Mouse (Mus musculus): ENCODE results near the gene St7.

The St7 gene

GRCm38 (mm10) chr6:17763963-17764659 is 71.4 kb downstream of the St7 start:
- DNase-seq (ENCODE audit: low spot score in 2 of 2): no peak

- DNase-seq (ENCODE audit: low spot score in 2 of 2): no peak
Observed at GRCm38 (mm10) chr6:17764660-17764998, 71.9 kb downstream of the St7 start.

- peak in 1 of 2 experiments; percentile 1 for DNase-seq (ENCODE audit: low spot score in 2 of 2)
Observed at GRCm38 (mm10) chr6:17769972-17770644, 77.4 kb downstream of the St7 start.

DNA sequence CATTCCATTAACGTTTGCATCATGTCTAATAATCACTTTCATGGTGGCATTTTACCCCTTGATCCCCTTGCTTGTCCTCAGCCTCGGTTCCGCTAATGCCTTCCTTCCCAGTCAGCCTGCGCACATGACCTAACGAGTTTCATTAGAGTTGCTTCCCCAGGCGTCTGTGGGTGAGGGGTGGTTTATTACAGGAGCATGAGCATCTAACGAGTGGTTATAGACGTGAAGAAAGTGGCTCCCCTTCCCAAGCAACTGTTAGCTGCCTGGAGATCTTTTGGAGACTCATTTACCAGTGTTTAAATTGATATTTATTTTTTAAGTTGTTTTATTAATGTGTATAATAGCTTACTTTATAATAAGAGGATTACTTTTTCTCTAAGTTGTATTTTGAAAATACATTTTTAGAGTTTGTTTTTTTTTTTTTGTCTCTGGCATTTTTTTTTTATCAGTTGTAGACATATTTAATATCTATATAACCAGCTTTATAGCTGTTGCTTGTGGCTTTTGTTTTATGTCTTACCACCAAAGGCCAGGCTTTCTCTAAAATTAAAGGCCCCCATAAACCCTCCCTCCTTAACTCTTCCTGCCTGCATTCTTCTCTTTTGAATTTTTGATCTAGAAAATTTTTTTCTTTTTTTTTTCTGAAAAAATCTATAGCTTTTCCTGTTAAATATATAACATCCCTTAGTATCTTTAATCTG is 78.1 kb downstream of the St7 start:
- DNase-seq (ENCODE audit: low spot score in 2 of 2): peak in 1 of 2 experiments; percentile 0

- DNase-seq (ENCODE audit: low spot score in 2 of 2): no peak
Observed at GRCm38 (mm10) chr6:17771456-17771855, 78.7 kb downstream of the St7 start.

DNA sequence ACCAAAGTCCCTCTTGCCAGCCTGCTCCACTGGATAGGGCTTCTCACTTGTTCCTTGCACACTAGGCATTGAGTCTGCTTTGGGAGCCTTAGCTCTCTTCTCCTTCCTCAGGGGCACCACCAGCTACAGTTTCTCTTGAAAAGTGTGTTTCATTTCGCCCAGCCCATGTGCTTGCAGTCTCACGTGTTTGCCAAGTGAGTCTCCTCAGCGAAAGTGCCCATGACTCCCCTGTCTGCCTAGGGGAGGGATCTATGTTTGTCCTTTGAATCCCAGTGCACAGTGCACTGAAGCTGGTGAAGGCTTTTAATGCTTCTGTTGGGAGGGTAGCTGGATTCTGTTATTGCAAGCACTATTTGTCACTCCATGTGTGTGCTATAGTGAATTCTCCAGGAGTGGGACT is 79.8 kb downstream of the St7 start:
- no peak for DNase-seq (ENCODE audit: low spot score in 2 of 2)

- peak in 1 of 2 experiments; percentile 38 for DNase-seq (ENCODE audit: low spot score in 2 of 2)
Observed at GRCm38 (mm10) chr6:17776041-17776440, 83.3 kb downstream of the St7 start.

GRCm38 (mm10) chr6:17777018-17777799 is 84.5 kb downstream of the St7 start:
- no peak for DNase-seq (ENCODE audit: low spot score in 2 of 2)

DNA sequence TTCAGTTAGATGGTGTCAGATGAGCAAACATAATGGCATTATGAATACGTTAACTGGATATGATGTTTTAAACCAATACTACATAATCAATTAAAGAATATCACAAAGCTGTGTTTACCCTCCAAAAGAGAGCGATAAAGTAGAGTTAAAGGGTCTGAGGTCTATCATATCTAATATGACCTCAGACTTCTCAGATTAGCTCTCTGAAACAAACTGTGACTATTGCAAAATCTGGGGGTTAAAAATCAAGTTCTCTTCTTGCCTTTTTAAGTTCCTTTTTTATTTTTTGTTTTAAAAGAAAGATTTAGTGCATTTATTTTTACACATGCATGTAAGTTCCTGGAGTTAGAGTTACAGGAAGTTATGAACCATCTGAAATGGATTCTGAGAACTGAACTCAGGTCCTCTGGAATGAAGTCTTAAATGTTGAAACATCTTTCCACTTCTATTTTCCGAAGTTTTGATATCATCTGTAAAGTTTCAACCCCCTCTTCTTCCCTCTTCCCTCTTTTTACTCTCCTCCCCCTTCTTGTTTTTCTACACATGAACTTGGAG is 86.0 kb downstream of the St7 start:
- no peak for DNase-seq (ENCODE audit: low spot score in 2 of 2)

GRCm38 (mm10) chr6:17783511-17783910 is 90.8 kb downstream of the St7 start:
- DNase-seq (ENCODE audit: low spot score in 2 of 2): no peak

GRCm38 (mm10) chr6:17784523-17784922 is 91.8 kb downstream of the St7 start:
- DNase-seq (ENCODE audit: low spot score in 2 of 2): no peak

DNA sequence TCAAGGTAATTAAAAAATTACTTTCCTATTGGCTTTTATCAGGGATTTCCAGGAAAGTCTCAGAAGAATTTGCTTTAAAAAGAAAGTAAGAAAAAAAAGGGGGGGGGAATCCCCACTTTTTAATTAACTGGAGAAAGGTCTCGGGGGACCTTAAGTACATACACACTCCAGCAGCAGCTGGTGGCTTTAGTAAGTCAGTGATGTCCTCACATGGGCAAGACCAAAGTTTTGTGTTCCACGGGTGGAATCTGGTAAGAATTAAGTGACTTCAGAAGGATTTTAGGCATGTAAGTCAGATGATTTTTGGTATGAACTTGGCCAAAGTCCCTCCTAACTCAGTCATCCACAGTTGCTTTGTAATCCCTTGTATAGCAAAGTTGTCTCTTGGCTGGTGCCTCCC is 92.5 kb downstream of the St7 start:
- no peak for DNase-seq (ENCODE audit: low spot score in 2 of 2)

DNA sequence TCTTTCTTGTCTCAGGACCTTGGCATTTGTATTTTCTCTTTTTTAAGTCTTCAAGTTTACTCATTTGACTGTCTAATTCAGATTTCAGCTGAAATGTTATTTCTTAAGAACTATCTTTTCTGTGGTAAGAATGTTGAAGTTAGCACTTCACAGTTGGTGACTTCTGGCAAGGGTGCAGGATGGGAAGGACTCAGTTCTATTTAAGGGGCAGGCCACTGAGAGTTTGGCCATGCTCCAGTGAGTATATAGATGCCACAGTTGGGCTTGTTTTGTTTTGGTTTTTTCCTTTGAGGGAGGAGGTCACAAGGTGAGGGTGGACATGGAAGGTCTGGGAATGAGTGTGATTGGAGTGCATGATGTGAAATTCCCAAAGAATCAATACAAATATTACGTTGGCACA is 95.1 kb downstream of the St7 start:
- no peak for DNase-seq (ENCODE audit: low spot score in 2 of 2)

DNA sequence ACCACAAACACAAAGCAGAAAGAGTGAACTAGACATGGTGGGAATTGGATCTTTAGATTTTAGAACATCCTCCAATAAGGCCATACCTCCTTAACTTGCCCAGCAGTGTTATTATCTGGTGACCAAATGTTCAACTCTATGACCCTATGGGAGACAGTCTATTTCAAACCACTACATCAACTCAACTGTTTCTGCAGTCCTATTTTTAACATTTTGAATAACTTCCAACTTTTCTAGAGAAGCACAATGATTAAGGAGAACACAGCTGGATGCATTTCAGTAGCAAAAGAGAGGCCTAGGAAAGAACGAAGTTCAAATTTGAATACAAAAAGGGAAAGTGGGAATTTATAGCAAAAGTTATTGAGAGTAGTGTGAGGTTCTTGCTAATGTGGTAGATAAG is 97.5 kb downstream of the St7 start:
- no peak for DNase-seq (ENCODE audit: low spot score in 2 of 2)

DNA sequence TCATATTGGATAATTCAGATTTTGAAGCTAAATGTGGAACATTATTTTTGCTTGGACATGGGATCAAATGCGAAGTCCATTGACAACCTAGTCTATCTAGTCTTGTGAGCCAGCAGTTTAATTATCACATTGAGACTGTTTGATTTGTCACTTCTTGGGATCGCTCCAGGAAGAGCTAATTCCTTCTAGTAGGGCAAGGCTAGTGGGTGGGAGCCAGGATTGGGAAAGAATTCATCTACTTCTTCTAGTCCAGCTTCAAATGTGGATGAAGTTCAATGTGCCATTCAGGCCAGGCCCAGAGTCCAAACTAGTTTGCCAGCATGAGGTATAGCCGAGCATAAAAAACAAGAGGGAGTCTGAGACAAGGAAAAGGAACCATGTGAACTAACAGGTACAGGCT is 100.7 kb downstream of the St7 start:
- no peak for DNase-seq (ENCODE audit: low spot score in 2 of 2)

- DNase-seq (ENCODE audit: low spot score in 2 of 2): no peak
Observed at GRCm38 (mm10) chr6:17797271-17797713, 104.6 kb downstream of the St7 start.

- DNase-seq (ENCODE audit: low spot score in 2 of 2): no peak
Observed at GRCm38 (mm10) chr6:17800694-17801093, 108.0 kb downstream of the St7 start.

DNA sequence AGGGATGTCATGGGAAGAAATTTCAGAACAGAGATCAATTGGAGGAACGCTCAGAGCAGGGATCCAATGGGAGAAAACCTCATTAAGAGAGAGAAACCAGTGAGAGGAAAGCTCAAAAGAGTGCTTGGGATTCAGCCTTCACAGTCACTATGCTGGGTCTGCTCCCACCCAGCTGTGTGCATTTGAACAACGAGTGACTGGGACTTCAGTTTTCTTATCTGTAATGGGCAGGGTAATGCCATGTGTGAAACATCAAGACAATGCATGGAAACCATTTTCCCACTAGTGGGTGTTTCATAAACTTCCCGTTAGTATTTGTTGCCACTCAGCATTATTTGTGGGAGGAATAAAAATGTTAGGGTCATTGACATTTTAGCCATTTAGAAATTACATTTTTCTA is 111.7 kb downstream of the St7 start:
- no peak for DNase-seq (ENCODE audit: low spot score in 2 of 2)

DNA sequence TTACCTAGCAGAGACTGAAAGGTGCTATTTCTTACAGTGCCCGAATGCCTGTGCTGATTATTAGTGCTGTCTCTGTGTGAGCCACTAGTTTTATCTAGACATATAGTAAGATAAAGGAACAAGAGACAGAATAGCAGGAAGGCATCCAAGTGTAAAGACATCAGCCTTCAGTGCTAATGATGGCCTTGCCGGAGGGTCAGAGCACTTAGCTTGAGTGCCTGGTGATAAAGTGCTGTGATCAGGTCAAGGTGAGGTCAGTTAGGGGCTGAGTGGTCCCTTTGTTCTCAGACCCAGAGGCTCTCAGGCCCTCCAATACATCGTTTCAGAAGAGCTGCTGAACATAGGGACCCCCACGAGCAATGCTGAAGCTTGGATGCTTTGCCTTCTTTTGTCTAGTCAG is 113.8 kb downstream of the St7 start:
- DNase-seq (ENCODE audit: low spot score in 2 of 2): no peak

- no peak for DNase-seq (ENCODE audit: low spot score in 2 of 2)
Observed at GRCm38 (mm10) chr6:17811063-17811462, 118.3 kb downstream of the St7 start.

DNA sequence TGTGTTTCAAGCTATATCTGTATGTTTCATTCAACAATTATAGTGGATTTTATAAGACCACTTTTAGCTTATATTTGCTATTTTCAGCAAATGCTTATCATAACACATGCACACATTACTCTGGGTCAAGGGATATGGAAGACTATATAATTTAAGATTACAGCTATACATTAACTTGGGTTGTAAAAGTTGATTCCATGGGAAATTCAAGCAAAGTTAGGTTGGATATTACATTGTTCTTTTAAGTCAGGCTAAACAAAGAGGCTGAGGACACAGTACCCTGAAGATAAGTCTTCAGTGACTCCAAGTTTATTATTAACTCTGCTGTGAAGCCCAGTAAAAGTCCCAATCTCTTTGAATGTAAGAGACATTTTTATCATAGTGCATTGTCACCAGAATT is 118.8 kb downstream of the St7 start:
- no peak for DNase-seq (ENCODE audit: low spot score in 2 of 2)

GRCm38 (mm10) chr6:17814074-17814649 is 121.4 kb downstream of the St7 start:
- DNase-seq (ENCODE audit: low spot score in 2 of 2): no peak

Data from natural killer cell, adult 2 months (primary cell).